Mouse (Mus musculus) c-Kit-positive CD71-negative TER-119-negative erythroid progenitor cells, embryonic 14.5 days (primary cell): Measurements from ENCODE around the gene Tspyl1.

Experiments used
- DNase-seq: peaks from one replicate; pipeline ENCODE4 v3.0.0-alpha.2; 2013; ENCODE audit warnings: low read depth

Tspyl1 gene

GRCm38 (mm10) chr10:34300368-34300767 lies 18.4 kb downstream of the Tspyl1 start:
- DNase-seq, result no peak

DNA sequence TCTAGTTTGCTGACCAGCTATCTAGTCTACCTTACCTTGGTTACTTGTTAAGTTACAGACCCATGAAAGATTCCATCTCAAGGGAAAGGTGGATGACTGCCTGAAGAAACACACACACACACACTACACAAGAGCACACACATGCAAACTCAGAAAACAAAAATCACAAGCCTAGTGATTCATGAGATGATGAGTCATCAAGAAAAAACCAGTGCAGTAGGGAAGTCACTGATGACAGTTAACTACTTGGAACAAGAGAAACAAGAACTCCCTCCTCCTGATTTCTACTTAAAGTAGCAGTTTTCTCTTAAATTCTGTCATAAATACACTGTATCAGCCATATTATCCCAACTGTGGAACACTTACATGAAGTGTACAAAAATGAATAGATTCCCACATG lies 25.1 kb downstream of the Tspyl1 start:
- DNase-seq, result no peak

GRCm38 (mm10) chr10:34309915-34310685 lies 28.1 kb downstream of the Tspyl1 start:
- DNase-seq, result no peak

- DNase-seq, result no peak
These were observed 30.5 kb downstream of the Tspyl1 start for GRCm38 (mm10) chr10:34312536-34312935.

DNA sequence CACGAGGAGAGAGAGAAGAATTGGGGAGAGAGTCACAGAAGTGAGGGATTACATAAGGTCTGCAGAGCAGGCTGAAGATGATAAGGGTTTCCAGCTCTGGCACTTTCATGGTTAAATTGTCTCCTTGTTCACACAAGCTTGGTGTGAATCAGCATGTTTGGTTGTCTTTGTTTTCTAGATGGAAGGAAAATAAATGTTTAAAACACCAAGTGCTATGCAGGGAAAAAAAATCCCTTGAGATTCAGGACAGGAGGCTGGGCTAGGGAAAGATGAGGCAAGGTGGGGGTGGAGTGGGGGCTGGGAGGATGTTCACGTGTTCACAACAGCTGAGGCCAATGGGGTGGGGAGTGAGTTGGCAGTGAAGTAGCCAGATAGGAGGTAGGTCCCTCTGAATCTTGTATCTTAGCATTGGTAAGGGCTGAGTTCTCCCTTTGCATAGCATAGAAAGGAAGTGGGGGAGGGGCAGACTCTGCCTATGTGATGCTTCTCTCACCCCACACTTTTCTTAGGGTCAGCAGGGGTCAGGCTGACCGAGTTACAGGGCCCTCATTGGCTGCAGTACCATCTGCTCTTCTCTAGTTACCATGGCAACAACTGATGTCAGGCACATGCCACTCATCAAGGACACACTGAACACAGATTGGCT lies 34.7 kb downstream of the Tspyl1 start:
- DNase-seq, result no peak

DNA sequence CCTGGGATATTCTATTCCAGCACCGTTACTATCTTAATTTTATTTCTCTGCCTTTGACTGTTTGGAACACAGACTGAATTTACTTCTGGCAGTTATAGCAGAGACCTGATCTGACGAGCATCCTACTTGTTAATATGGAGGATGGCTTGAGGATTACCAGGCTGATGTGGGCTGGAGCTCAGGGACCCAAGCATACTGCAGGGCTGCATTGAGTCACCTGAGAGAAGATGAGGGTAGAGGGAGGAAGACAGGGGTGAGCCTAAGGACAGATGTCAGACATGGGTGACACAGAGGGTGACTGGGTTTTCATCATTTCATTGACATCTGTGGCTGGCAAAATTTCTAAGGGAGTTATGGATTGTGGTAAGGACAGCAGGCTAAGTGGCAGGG lies 35.2 kb downstream of the Tspyl1 start:
- DNase-seq, result no peak

DNA sequence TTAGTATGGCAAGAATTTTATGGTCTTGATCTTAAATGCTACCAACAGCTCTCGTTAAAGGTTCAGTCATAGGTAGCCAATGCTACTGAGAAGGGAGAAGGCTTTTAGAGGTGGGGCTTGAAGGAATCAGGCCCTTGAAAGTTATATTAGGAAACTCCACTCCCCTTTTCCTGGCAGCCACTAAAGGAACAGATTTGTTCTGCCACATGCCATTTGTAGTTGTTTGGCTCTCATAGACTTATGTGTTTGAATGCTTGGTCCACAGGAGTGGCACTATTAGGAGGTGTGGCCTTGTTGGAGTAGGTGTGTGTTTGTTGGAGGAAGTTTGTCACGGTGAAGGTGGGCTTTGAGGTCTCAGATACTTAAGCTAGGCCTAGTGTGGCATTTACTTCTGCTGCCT lies 38.8 kb downstream of the Tspyl1 start:
- DNase-seq, result no peak

GRCm38 (mm10) chr10:34326701-34327100 lies 44.7 kb downstream of the Tspyl1 start:
- DNase-seq, result no peak

GRCm38 (mm10) chr10:34327144-34327543 lies 45.2 kb downstream of the Tspyl1 start:
- DNase-seq, result no peak

DNA sequence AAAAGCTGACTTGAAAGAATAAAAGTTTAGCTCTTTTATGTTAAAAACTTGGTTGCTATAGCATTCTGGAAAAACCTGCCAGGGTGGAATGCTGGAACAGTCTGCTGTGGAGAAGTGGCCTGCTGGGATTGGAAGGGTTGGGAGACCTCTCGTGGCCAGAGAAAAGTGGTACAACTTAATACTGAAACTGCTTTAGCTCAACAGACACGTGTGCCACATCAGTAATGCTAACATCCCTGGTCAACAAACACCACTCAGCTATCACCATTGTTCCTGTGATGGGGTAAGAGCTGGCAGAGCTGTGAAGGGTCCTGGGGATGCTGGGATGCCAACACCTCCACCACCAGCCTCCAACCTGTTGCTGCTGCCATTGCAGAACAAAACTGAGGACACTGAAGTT lies 46.3 kb downstream of the Tspyl1 start:
- DNase-seq, result no peak
